Mouse (Mus musculus) lung, postnatal 25 days (tissue): ENCODE results near the gene Olfr1338.
"Not testable (repeated sequence)": the region's sequence is repeated elsewhere in the genome, so short reads cannot be mapped to it uniquely, and the experiment has no call there.

Experiments
- DNase-seq: peaks from one replicate; pipeline ENCODE4 v3.0.0; 2022; ENCODE audit warnings: low spot score

Gene Olfr1338

GRCm38 (mm10) chr4:118758637-118759036 lies at the start of gene Olfr1338:
Gene Olfr1338, minus strand, starts transcription at chr4:118758737.
- no peak for DNase-seq

GRCm38 (mm10) chr4:118792796-118793195 lies 34.3 kb upstream of the Olfr1338 start:
- DNase-seq: not testable (repeated sequence)

DNA sequence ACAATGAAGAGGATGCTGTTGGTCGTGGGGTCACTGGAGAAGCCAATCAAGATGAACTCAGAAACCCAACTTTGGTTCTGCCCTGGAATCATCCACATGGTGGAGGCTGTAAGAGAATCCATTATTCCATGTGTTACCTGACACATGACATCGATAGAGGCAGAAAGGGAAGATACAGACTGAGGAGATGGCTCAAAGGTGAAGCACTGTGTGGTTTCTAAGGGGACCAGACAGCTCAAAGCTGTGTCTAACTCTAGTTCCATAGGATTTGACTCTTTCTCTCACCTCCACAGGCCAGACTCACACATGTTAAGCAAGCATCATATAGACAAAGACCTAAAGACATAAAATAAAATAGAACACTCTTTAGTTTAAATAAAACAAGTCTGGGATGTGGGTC lies 23.9 kb upstream of the Olfr1338 start, which contains the start of gene Olfr1337:
Gene Olfr1337, minus strand, starts transcription at position 101 of the 400 bp plus-strand sequence.
- no peak for DNase-seq

- no peak for DNase-seq
Measured at GRCm38 (mm10) chr4:118741881-118742280, 16.7 kb downstream of the Olfr1338 start.

DNA sequence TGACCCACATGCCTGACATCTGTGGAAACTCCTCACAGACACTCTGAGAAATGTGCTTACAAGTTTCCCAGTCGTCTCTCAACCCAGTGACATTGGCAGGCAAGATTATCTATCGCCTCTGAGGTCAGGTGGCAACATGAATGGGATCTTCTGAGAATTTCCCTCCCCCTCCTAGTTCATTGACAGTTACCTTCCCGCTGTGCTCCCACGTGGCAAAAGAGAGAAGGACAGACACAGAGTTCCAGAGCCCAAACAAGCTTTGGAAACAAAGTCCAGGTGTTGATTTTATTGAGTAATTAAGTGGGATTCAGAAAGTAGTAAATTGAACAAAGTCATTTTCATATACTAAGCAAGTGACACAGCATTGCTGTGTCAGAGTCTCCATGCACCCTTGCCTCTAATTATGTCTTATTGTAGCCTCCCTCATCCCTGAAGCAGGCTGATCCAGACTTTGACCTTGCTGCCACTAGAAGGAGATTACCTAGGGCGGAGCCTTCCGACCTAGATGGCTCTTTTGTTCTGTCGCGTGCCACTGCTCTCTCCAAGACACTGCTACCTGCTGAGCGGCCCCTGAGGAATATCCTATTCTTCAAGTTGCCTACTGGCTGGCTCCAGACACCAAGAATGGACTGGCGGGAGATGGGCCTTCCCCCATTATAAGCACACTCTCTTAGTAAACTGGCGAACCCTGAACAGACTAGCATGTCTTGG lies 17.4 kb downstream of the Olfr1338 start:
- no peak for DNase-seq

DNA sequence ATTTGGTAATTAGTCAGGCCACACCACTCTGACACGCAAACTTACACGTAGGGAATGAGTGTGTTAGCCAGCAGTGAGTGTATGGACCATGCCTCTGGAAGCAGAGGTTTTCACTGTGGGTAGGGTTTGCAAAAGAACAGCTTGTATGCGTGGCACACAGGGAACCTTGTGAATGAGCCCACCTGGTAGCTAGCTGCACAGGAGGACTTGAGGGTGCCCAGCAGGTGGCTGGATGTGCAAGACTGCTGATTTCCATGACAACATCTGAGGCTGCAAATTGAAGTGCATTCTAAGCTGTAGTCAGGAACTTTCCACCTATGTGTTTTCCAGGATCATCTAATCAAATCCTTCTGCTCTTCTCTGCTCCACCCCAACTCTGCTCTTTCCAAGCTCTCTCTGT lies 19.0 kb downstream of the Olfr1338 start:
- DNase-seq: no peak

DNA sequence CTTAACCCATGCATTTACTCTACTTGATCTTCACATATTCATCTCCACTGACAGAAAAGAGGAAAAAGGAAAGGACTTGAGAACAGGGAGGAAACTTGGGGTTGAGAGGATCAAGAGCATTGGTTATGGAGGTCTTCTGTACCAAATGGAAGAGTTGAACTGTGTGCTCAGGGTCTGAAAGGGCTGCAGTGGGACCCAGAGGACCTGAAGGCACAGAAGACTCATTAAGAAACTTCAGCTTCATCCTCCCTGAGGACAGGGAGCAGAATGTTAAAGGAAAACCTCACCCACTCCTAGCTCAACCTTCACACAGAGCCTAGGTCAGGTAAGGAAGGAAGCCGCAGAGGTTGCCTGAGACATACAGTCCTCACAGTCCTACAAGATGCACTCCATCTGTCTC lies 26.7 kb downstream of the Olfr1338 start, which contains the start of gene Olfr1339:
Gene Olfr1339, plus strand, starts transcription at position 301 of the 400 bp plus-strand sequence.
- DNase-seq: no peak

DNA sequence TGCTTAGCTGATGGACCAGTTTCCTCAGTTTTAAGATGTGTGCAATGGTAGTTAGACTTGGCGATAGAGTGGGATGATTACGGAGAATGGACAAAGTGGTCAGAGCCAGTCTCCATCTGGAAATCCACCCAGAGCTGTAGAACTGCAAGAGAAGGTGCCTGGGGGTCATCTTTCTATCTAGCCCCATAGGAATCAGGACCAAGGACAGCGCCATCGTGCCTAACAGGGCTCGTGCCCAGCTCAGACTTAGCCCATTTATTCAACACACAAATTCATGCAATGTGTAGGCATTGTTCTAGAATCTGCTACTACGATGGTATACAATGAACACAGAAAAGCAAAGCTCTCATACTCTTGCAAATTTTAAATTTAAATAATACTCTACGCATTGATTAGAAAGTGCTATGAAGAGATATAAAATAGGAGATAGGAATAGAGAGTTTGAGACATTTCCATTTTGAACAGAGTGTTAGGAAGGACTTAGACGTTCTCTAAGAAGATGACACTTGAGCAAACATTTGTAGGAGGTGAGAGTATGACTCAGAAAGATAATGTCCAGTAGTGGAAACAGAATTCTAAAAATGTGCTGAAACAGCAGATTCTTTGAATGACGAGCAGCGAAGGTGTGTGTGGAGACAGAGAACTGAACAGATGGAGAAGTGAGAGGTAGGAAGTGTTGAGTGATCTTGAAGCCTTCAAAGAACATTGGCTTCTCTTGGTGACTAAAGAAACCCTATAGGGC lies 36.6 kb downstream of the Olfr1338 start:
- no peak for DNase-seq

- DNase-seq: no peak
Measured at GRCm38 (mm10) chr4:118719838-118720237, 38.7 kb downstream of the Olfr1338 start, which contains the start of gene Olfr1340. Gene Olfr1340, plus strand, starts transcription at chr4:118720138.

DNA sequence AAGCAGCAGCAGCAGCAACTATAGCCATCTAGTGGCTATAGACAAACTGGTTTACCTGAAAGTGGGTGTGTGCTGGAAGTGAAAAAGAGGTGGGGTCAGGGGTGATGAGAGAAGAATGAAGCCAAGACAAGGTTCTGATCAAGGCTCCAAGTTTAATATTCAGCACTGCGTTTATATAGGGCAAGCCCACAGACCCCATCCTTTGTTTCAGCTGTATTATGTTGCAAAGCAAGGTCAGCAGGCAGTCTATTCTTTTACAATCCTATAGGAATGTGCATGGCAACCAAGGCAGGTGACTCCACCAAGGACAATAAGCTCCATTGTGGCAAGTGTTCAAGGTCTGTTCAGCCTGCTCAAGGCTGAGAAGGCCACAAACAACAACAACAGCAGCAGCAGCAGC lies 46.9 kb downstream of the Olfr1338 start:
- no peak for DNase-seq

GRCm38 (mm10) chr4:118708086-118708485 lies 50.5 kb downstream of the Olfr1338 start:
- no peak for DNase-seq

DNA sequence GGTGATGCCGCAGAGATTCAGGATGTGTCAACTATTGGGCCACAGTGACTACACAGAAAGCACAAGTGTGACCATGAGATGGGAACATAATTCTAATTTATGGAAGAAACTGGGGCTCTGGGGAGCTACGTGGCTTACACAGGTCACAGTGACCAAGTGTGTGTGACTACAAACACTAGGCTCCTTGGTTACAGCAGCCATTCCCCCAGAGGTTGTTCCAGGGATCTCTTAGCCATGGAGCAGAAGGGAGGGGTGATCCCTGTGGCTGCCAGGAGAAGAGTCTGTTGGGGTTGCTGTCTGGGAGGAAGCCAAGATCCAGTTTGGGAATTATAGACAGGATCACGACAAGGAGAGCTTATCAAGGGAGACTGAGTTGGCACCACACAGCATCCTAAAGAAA lies 55.3 kb downstream of the Olfr1338 start, which contains the start of gene Olfr1341:
Gene Olfr1341, plus strand, starts transcription at position 301 of the 400 bp plus-strand sequence.
- no peak for DNase-seq
